Mouse (Mus musculus): ENCODE measurements around the gene Arid1b.
"Not testable (repeated sequence)": the region's sequence is repeated elsewhere in the genome, so short reads cannot be mapped to it uniquely, and the experiment has no call there.

DNA sequence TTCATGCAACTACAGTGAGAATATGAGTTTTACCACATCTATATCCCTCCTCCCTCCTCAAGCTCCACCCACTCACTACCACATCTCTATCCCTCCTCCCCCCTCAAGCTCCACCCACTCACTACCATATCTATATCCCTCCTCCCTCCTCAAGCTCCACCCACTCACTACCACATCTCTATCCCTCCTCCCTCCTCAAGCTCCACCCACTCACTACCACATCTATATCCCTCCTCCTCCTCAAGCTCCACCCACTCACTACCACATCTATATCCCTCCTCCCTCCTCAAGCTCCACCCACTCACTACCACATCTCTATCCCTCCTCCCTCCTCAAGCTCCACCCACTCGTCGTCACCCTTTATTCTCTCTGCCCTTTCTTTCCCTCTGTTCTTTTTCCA, 99.2 kb downstream of the Arid1b start:
- not testable (repeated sequence) for TF ChIP-seq POLR2A (IDR thresholded peaks at IDR 0.05; ENCODE audit: insufficient read depth, low read depth, low read length); CTCF (IDR thresholded peaks at IDR 0.05); EP300 (IDR thresholded peaks at IDR 0.05; ENCODE audit: insufficient read depth, low read depth, low read length)

Measured in heart, adult 2 months (tissue).